Mouse (Mus musculus) E14TG2a.4 (cell line): ENCODE measurements around the gene Vasn.

ENCODE experiments used
- CTCF ChIP-seq: conservative IDR thresholded peaks from 2 replicates; pipeline ENCODE4 v1.5.1; 2014; ENCODE audit warnings: low read length
- NANOG ChIP-seq: IDR thresholded peaks from 2 replicates; pipeline ENCODE4 v1.6.1; 2014; ENCODE audit warnings: borderline replicate concordance, low read length, mixed read lengths

- no peak for TF ChIP-seq CTCF
- no peak for TF ChIP-seq NANOG
Observed at GRCm38 (mm10) chr16:4595527-4595963, 44.2 kb upstream of the Vasn start.
